Mouse (Mus musculus) hindbrain, embryonic 16.5 days (tissue): ENCODE data around the gene Mal. TPM values are rescaled to one million over a fixed set of nuclear protein-coding genes. Genes with fewer than 3 reads are reported as not detected.

Experiments used
- ATAC-seq: fragments of 200-750 bp; cut with Nextera tagmentation; 2 replicates; pipeline ENCODE4 v1.8.0; 2017; ENCODE audit warnings: moderate TSS enrichment, moderate library complexity
- H3K27ac ChIP-seq: fragments of 300-500 bp; sonication (generic); 2 replicates; pipeline ENCODE4 v1.5.1; 2014; ENCODE audit warnings: low read depth, mild to moderate bottlenecking, control low read depth, low read length, moderate library complexity
- H3K27me3 ChIP-seq: fragments of 300-500 bp; sonication (generic); replicated peaks from 2 replicates; pipeline ENCODE4 v1.6.1; 2014; ENCODE audit warnings: low read length; ENCODE audit not compliant: control insufficient read depth, insufficient read depth
- H3K36me3 ChIP-seq: fragments of 300-500 bp; sonication (generic); 2 replicates; pipeline ENCODE4 v1.6.1; 2014; ENCODE audit warnings: mild to moderate bottlenecking, low read length, moderate library complexity, mixed read lengths; ENCODE audit not compliant: control insufficient read depth, insufficient read depth
- H3K4me1 ChIP-seq: fragments of 300-500 bp; sonication (generic); 2 replicates; pipeline ENCODE4 v1.6.1; 2014; ENCODE audit warnings: low read depth, low read length; ENCODE audit not compliant: control insufficient read depth, insufficient read depth
- H3K4me2 ChIP-seq: fragments of 300-500 bp; sonication (generic); 2 replicates; pipeline ENCODE4 v1.6.1; 2014; ENCODE audit warnings: mild to moderate bottlenecking, low read length, control low read depth, moderate library complexity
- H3K4me3 ChIP-seq: fragments of 300-500 bp; sonication (generic); 2 replicates; pipeline ENCODE4 v1.5.1; 2014; ENCODE audit warnings: mild to moderate bottlenecking, low read length, control low read depth, moderate library complexity
- H3K9ac ChIP-seq: fragments of 300-500 bp; sonication (generic); 2 replicates; pipeline ENCODE4 v1.6.1; 2014; ENCODE audit warnings: low read depth, mild to moderate bottlenecking, control low read depth, low read length, moderate library complexity
- H3K9me3 ChIP-seq: fragments of 300-500 bp; sonication (generic); 2 replicates; pipeline ENCODE4 v1.6.1; 2014; ENCODE audit warnings: mild to moderate bottlenecking, low read length, moderate library complexity; ENCODE audit not compliant: control insufficient read depth
- WGBS: fragments of 180-500 bp; shearing (Covaris S2); extraction: QIAGEN DNeasy Blood & Tissue Kit; methylation state at CpG from one replicate; pipeline ENCODE4 v1.1.7; 2014; 5-methylcytosine and 5-hydroxymethylcytosine counted together
- polyA plus RNA-seq: library from polyadenylated mRNA; unstranded; fragments of >200 nt; fragmentation: Nextera tagmentation; extraction: Ambion mirVana; gene quantifications from 2 replicates; pipeline ENCODE4 v1.2.1, GENCODE M21; 2015

Mal gene
- polyA plus RNA-seq, 1 experiment from 2014 or later, result 3.7 TPM

DNA sequence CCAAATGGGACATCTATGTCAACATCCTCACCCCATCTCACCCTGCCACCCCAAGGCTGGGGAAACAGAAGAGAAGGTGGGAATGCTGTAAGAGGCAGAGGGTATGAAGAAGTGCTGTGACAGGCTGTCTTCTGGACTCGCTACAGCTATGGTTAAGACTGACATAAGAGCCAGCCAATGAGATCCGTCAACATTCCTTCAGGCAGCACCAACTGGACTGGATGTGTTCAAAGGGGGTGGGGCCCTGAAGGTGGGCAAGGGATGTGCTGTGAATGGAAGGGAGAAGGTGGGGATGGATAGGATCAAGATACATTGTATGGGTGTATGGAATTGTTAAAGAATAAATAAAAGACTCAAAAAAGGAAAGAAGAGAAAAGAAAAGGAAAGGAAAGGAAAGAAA, 23.9 kb downstream of the Mal start:
- ATAC-seq, result no peak
- WGBS, result 69% methylated on average over 2 of the region's 2 CpGs
- H3K9ac ChIP-seq, result no peak overlapping the region
- H3K27me3 ChIP-seq, result no peaks in the 10 kb centered on the region
- no peak overlapping the region for H3K4me2 ChIP-seq
- no peak overlapping the region for H3K27ac ChIP-seq
- H3K4me3 ChIP-seq, result no peak overlapping the region
- H3K4me1 ChIP-seq, result no peaks in the 10 kb centered on the region
- H3K36me3 ChIP-seq, result no peaks in the 10 kb centered on the region
- H3K9me3 ChIP-seq, result no peaks in the 10 kb centered on the region

DNA sequence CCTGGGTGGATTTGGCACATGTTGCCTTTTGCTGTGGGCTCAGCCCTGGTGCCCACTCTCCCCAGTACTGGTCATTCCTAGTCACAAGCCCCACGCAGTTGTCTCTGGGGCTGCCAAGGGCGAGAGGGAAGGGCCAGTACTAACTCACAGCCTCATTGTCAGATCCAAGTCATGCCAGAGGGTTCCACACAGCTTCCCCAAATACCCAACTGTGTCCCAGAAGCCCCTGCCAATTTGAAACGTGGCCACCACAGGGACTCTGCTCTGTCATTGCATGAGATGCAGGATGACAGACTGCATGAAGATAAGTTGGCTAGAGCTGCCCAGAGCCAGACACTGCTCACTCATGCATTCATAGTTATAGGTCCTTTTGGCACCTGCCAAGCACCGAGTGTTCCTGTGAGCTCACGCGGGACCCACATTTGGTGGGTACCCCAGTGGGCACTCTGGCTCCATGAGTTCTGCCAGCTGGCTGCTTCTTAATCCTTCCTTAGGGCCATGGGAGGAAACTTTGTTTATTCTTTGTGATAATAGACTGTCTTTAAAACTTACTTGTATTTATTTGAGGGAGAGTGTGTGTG, 28.4 kb downstream of the Mal start:
- no peak overlapping the region for H3K27ac ChIP-seq
- no peak overlapping the region for H3K9ac ChIP-seq
- WGBS, result 59% methylated on average over 6 of the region's 6 CpGs
- no peaks in the 10 kb centered on the region for H3K36me3 ChIP-seq
- H3K4me1 ChIP-seq, result no peaks in the 10 kb centered on the region
- H3K27me3 ChIP-seq, result no peaks in the 10 kb centered on the region
- peak; percentile 67; the same call in 1 of the 2 replicates for ATAC-seq
- no peak overlapping the region for H3K4me3 ChIP-seq
- no peak overlapping the region for H3K4me2 ChIP-seq
- H3K9me3 ChIP-seq, result no peaks in the 10 kb centered on the region

DNA sequence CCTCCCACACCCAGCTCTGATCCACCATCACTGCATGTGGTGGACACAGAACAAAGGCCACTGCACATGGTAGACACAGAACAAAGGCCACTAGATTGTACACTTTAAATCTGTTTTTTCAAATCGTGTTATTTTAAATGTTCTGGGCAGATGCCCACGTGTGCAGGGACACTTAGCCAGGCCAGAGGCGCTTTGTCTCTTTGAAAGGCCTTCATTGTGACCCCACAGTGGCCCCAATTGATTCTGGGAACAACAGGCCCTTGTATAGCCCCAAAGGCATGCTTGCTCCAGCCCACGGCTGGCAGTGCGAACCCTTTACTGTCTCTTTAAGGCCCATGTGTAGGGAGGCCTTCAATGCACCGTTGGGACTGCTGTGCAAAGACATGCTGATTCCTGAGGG, 29.1 kb downstream of the Mal start:
- no peak overlapping the region for H3K27ac ChIP-seq
- no peak for ATAC-seq
- H3K9me3 ChIP-seq, result no peaks in the 10 kb centered on the region
- no peaks in the 10 kb centered on the region for H3K4me1 ChIP-seq
- no peak overlapping the region for H3K4me3 ChIP-seq
- H3K27me3 ChIP-seq, result no peaks in the 10 kb centered on the region
- 39% methylated on average over 6 of the region's 6 CpGs for WGBS
- H3K9ac ChIP-seq, result no peak overlapping the region
- no peaks in the 10 kb centered on the region for H3K36me3 ChIP-seq
- H3K4me2 ChIP-seq, result no peak overlapping the region

DNA sequence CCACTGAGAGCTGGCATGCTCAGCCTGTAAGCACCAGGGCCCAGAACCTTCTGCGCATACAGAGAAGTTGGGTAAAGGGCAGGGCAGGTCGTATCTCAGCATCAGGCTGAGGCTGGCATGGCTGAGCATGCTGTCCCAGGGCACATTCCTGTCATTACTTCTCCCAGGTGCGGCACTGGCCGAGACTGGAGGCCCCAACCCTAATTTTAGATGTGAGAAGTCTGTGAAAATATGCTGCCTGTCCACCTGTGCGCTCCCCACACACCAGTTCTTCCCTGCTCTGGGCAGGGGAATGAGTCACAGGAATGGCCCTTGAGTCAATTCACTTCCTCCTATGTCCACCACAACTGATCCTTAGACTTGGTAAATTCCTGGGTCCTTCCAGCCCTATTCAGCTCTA, 30.8 kb downstream of the Mal start:
- no peaks in the 10 kb centered on the region for H3K36me3 ChIP-seq
- no peak overlapping the region for H3K27ac ChIP-seq
- H3K4me1 ChIP-seq, result no peaks in the 10 kb centered on the region
- no peak overlapping the region for H3K4me2 ChIP-seq
- no peak overlapping the region for H3K4me3 ChIP-seq
- H3K9me3 ChIP-seq, result no peaks in the 10 kb centered on the region
- H3K9ac ChIP-seq, result no peak overlapping the region
- 81% methylated on average over 5 of the region's 5 CpGs for WGBS
- no peak for ATAC-seq
- no peaks in the 10 kb centered on the region for H3K27me3 ChIP-seq

DNA sequence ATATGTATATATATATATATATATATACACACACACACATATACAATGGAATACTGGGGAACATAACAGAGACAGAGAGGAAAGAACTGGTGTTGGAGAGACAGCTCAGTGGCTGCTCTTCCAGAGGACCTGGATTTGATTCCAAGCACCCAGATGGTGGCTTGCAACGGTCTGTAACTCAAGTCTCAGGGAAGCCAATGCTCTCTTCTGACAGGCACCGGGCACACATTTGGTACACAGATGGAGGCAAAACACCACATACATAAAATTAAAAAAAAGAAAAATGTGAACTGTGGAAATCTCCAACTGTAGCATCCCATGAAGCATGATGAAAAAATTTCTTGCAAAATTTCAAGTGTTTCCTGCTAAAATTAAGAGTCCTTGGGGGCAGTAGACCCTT, 31.7 kb downstream of the Mal start:
- no peaks in the 10 kb centered on the region for H3K9me3 ChIP-seq
- H3K27me3 ChIP-seq, result no peaks in the 10 kb centered on the region
- H3K4me1 ChIP-seq, result no peaks in the 10 kb centered on the region
- H3K4me3 ChIP-seq, result no peak overlapping the region
- H3K9ac ChIP-seq, result no peak overlapping the region
- H3K4me2 ChIP-seq, result no peak overlapping the region
- no peaks in the 10 kb centered on the region for H3K36me3 ChIP-seq
- H3K27ac ChIP-seq, result no peak overlapping the region
- 88% methylated on average over 2 of the region's 2 CpGs for WGBS
- ATAC-seq, result no peak

DNA sequence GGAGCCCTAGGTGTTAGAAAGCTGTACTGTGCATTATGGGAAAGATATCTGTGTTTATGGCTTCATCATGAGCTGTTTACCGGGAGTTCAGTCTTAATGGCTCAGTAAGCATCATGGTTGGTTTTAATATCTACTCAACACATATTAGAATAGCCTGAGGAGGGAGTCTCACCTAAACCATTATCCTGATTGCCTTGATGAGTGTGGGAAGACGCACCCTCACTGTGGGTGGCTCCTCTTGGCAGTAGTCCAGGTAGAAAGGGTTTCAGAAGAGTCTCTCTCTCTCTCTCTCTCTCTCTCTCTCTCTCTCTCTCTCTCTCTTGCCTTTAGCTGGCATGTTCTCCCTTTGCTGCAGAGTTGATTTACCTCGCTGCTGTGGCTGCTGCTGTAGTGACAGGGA, 34.4 kb downstream of the Mal start:
- Histone ChIP-seq H3K9ac (no peak overlapping the region), H3K36me3 (no peaks in the 10 kb centered on the region), H3K9me3 (no peaks in the 10 kb centered on the region), H3K27me3 (no peaks in the 10 kb centered on the region), H3K27ac (no peak overlapping the region), H3K4me1 (no peaks in the 10 kb centered on the region), H3K4me2 (no peak overlapping the region), H3K4me3 (no peak overlapping the region)
- peak; percentile 70 for ATAC-seq
- 42% methylated on average over 3 of the region's 3 CpGs for WGBS

DNA sequence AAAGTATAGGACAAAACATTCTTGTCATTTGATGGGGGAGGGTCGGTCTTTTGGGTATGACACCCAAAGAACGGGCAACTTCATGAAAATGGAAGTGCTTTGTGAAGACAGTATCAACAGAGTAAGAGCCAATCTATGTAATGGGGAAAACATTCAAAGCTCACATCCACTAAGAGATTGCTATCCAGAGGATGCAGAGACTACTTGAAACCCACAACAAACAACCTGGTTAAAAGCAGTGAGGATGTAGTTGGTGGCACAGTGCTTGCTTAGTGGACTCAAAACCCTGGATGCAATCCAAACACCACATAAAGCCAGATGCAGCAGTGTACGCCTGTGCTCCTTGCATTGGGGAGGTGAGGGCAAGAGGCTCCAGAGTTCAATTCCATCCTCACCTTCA, 37.2 kb downstream of the Mal start:
- no peak overlapping the region for H3K27ac ChIP-seq
- H3K9me3 ChIP-seq, result no peaks in the 10 kb centered on the region
- H3K4me2 ChIP-seq, result no peak overlapping the region
- no peak overlapping the region for H3K9ac ChIP-seq
- no peaks in the 10 kb centered on the region for H3K4me1 ChIP-seq
- WGBS, result 88% methylated on average over 3 of the region's 3 CpGs
- H3K36me3 ChIP-seq, result no peaks in the 10 kb centered on the region
- ATAC-seq, result no peak
- H3K27me3 ChIP-seq, result no peaks in the 10 kb centered on the region
- no peak overlapping the region for H3K4me3 ChIP-seq

DNA sequence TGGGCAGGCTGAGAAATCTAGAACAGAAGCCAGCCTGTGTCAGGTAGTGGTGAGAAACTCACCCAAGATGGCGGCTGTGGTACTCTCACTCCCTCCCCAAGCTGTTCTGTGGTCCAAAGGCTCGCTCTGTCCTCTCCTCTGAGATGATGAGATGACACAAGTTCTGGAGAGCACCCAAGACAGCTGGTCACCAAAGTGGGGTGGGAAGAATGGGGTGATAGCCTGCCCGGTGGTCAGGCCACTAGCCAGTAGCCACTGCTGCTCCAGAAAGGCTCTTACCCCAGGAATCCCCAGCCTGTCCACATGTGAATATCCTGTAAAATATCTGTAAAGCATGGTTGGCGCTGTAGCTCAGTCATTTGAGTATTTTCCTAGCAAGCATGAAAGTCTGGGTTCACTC, 44.2 kb downstream of the Mal start:
- Histone ChIP-seq H3K4me3 (no peak overlapping the region), H3K9me3 (no peaks in the 10 kb centered on the region), H3K27ac (no peak overlapping the region), H3K4me2 (no peak overlapping the region), H3K27me3 (no peaks in the 10 kb centered on the region), H3K9ac (no peak overlapping the region), H3K4me1 (no peaks in the 10 kb centered on the region), H3K36me3 (no peaks in the 10 kb centered on the region)
- WGBS, result 88% methylated on average over 4 of the region's 4 CpGs
- ATAC-seq, result no peak

DNA sequence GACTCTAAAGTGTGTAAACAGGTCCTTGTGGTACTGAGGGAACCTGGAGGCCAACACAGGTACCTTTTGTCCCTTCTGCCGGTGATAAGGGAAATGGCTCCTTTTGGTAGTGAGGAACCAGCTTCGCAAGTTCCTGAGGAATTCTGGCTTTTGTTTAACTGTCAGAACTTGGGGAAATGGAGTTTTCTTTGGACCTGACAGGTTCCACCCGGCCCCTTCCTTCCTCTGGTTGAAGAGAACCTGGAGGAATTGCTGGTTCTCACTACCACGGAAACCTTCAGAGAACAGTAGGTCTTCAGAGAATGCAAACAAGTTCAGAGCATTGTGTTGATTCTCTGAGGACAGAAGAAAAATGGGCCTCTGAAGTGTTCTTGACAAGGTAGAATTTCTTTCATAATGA, 45.1 kb downstream of the Mal start:
- Histone ChIP-seq H3K27ac (no peak overlapping the region), H3K4me2 (no peak overlapping the region), H3K4me1 (no peaks in the 10 kb centered on the region), H3K4me3 (no peak overlapping the region), H3K9me3 (no peaks in the 10 kb centered on the region), H3K27me3 (no peaks in the 10 kb centered on the region), H3K9ac (no peak overlapping the region), H3K36me3 (no peaks in the 10 kb centered on the region)
- ATAC-seq, result no peak
- 81% methylated on average over 4 of the region's 4 CpGs for WGBS

DNA sequence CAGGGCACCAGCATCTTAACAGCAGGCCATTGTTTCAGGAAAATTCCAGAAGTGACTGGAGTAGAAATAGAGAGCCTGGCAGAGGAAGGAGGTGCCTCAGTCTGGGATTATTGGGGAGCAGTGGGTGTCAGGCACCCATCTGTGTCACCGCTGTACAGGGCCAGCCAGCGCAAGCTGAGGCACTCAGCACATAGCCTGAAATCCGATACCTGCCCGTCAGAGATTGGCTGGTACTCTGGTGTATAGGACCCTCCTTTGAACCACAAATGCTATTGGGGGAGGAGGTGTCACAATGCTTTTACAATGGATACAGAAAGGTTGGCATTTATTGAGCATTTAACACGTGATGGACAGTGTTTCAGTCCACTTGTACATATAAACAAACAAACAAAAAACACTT, 47.5 kb downstream of the Mal start:
- Histone ChIP-seq H3K4me2 (no peak overlapping the region), H3K4me1 (no peaks in the 10 kb centered on the region), H3K9me3 (no peaks in the 10 kb centered on the region), H3K9ac (no peak overlapping the region), H3K36me3 (peaks cover 15% of the 10 kb centered on the region), H3K4me3 (no peak overlapping the region), H3K27me3 (no peaks in the 10 kb centered on the region), H3K27ac (no peak overlapping the region)
- ATAC-seq, result no peak
- 12% methylated on average over 5 of the region's 5 CpGs for WGBS
